Mouse (Mus musculus) heart, postnatal 0 days (tissue): ENCODE measurements around the gene Cnpy3. TPM values are rescaled to one million over a fixed set of nuclear protein-coding genes. Genes with fewer than 3 reads are reported as not detected.

Source experiments
- ATAC-seq: fragments of 200-750 bp; cut with Nextera tagmentation; 2 replicates; pipeline ENCODE4 v1.8.0; 2017; ENCODE audit warnings: low read depth, moderate number of reproducible peaks, moderate library complexity; ENCODE audit not compliant: insufficient read depth
- DNase-seq: peaks from one replicate; pipeline ENCODE4 v3.0.0-alpha.2; 2016; ENCODE audit warnings: low spot score
- H3K27ac ChIP-seq: fragments of 300-500 bp; sonication (generic); 2 replicates; pipeline ENCODE4 v1.5.1; 2014; ENCODE audit warnings: low read depth, mild to moderate bottlenecking
- H3K27me3 ChIP-seq: fragments of 300-500 bp; sonication (generic); 2 replicates; pipeline ENCODE4 v1.6.1; 2014; ENCODE audit warnings: low read length, mixed read lengths; ENCODE audit not compliant: control insufficient read depth, insufficient read depth
- H3K36me3 ChIP-seq: fragments of 300-500 bp; sonication (generic); replicated peaks from 2 replicates; pipeline ENCODE4 v1.6.1; 2014; ENCODE audit warnings: low read length, mixed read lengths; ENCODE audit not compliant: control insufficient read depth, insufficient read depth
- H3K4me1 ChIP-seq: fragments of 300-500 bp; sonication (generic); 2 replicates; pipeline ENCODE4 v1.6.1; 2014; ENCODE audit warnings: antibody characterized with exemption; ENCODE audit not compliant: control insufficient read depth, insufficient read depth
- H3K4me2 ChIP-seq: fragments of 300-500 bp; sonication (generic); 2 replicates; pipeline ENCODE4 v1.6.1; 2014; ENCODE audit warnings: low read depth, mild to moderate bottlenecking, low read length, moderate library complexity
- H3K4me3 ChIP-seq: fragments of 300-500 bp; sonication (generic); 2 replicates; pipeline ENCODE4 v1.5.1; 2014; ENCODE audit warnings: low read depth, low read length
- H3K9ac ChIP-seq: fragments of 300-500 bp; sonication (generic); replicated peaks from 2 replicates; pipeline ENCODE4 v1.6.1; 2014; ENCODE audit warnings: low read depth, low read length, mixed read lengths
- H3K9me3 ChIP-seq: fragments of 300-500 bp; sonication (generic); replicated peaks from 2 replicates; pipeline ENCODE4 v1.6.1; 2016; ENCODE audit warnings: low read length; ENCODE audit not compliant: control insufficient read depth
- CTCF ChIP-seq: IDR thresholded peaks from 2 replicates; pipeline ENCODE4 v1.5.1; 2016; ENCODE audit warnings: antibody characterized with exemption, control low read depth, low read depth
- EP300 ChIP-seq: IDR thresholded peaks from 2 replicates; pipeline ENCODE4 v1.6.1; 2016; ENCODE audit warnings: antibody characterized with exemption, low read depth
- WGBS: fragments of 180-500 bp; shearing (Covaris S2); extraction: QIAGEN DNeasy Blood & Tissue Kit; methylation state at CpG from one replicate; pipeline ENCODE4 v1.1.7; 2014; 5-methylcytosine and 5-hydroxymethylcytosine counted together
- polyA plus RNA-seq: library from polyadenylated mRNA; unstranded; fragments of >200 nt; fragmentation: Nextera tagmentation; extraction: Ambion mirVana; gene quantifications from 2 replicates; pipeline ENCODE4 v1.2.1, GENCODE M21; 2015
- total RNA-seq: library from RNA; depleted of rRNA; stranded (reverse); fragments of >200 nt; gene quantifications from 2 replicates; pipeline ENCODE4 v1.2.3, GENCODE M21; 2014; ENCODE audit warnings: low replicate concordance

The Cnpy3 gene
- total and polyA plus RNA-seq, 2 experiments from 2014 or later: 27.7 to 44.5 TPM

GRCm38 (mm10) chr17:46712442-46712841, 39.6 kb downstream of the Cnpy3 start:
- DNase-seq (no peak), ATAC-seq (no peak)
- Histone ChIP-seq H3K27me3 (no peaks in the 10 kb centered on the region), H3K36me3 (peaks cover 12% of the 10 kb centered on the region; the same call in 1 of the 2 replicates), H3K9ac (peak overlapping the region; percentile 97), H3K27ac (0 out of 2 replicates have a peak overlapping the region, but pooled peaks have one; percentile 86), H3K4me3 (peak overlapping the region; percentile 100), H3K4me2 (peak overlapping the region; percentile 100), H3K4me1 (peaks cover 12% of the 10 kb centered on the region; the same call in 1 of the 2 replicates), H3K9me3 (no peaks in the 10 kb centered on the region)
- 41% methylated on average over 7 of the region's 7 CpGs for WGBS
- TF ChIP-seq EP300 (no peak), CTCF (no peak)

- DNase-seq (peak; percentile 39), ATAC-seq (peak; percentile 58)
- WGBS: 0% methylated on average over 74 of the region's 76 CpGs
- Histone ChIP-seq H3K27me3 (no peaks in the 10 kb centered on the region), H3K4me3 (peak overlapping the region; percentile 100), H3K9me3 (no peaks in the 10 kb centered on the region), H3K4me1 (peaks cover 12% of the 10 kb centered on the region; the same call in 1 of the 2 replicates), H3K4me2 (peak overlapping the region; percentile 100), H3K36me3 (peaks cover 12% of the 10 kb centered on the region; the same call in 1 of the 2 replicates), H3K9ac (peak overlapping the region; percentile 97), H3K27ac (peak overlapping the region; percentile 86)
- no peak for TF ChIP-seq CTCF
- TF ChIP-seq EP300: no peak
These were observed 40.3 kb downstream of the Cnpy3 start for GRCm38 (mm10) chr17:46711612-46712271.

GRCm38 (mm10) chr17:46710959-46711597, 40.9 kb downstream of the Cnpy3 start, which contains the start of gene Pex6:
Gene Pex6 (plus strand): TSS chr17:46711463.
- ATAC-seq: peak; percentile 93
- 8% methylated on average over 36 of the region's 36 CpGs for WGBS

GRCm38 (mm10) chr17:46706375-46707089, 45.5 kb downstream of the Cnpy3 start:
- Histone ChIP-seq H3K4me2 (no peak overlapping the region), H3K27me3 (no peaks in the 10 kb centered on the region), H3K9me3 (no peaks in the 10 kb centered on the region), H3K27ac (no peak overlapping the region), H3K9ac (no peak overlapping the region), H3K4me1 (peaks cover 15% of the 10 kb centered on the region), H3K4me3 (no peak overlapping the region), H3K36me3 (no peaks in the 10 kb centered on the region)
- 76% methylated on average over 14 of the region's 14 CpGs for WGBS
- TF ChIP-seq CTCF (0 out of 2 replicates have a peak, but pooled peaks have one; percentile 6), EP300 (no peak)
- DNase-seq (no peak), ATAC-seq (no peak)

More at GRCm38 (mm10) chr17:46710959-46711597, 40.9 kb downstream of the Cnpy3 start, which contains the start of gene Pex6:
- Histone ChIP-seq H3K27me3 (no peaks in the 10 kb centered on the region), H3K4me3 (peak within 1 kb of the TSS; percentile 100), H3K9me3 (no peaks in the 10 kb centered on the region), H3K27ac (peak within 1 kb of the TSS; percentile 86), H3K4me1 (peaks cover 12% of the 10 kb centered on the region; the same call in 1 of the 2 replicates), H3K9ac (peak within 1 kb of the TSS; percentile 97), H3K36me3 (peaks cover 12% of the 10 kb centered on the region; the same call in 1 of the 2 replicates), H3K4me2 (peak within 1 kb of the TSS; percentile 100)
- peak; percentile 91 for DNase-seq
- TF ChIP-seq EP300 (peak; percentile 68; the same call in 1 of the 2 replicates), CTCF (peak; percentile 13; the same call in 1 of the 2 replicates)
